Mouse (Mus musculus) layer of hippocampus, adult 2 months (tissue): ENCODE measurements at regions not wholly inside any gene's neighbourhood (a gene's known extent, or its start where the extent isn't known, plus 50 kb on each side); places are given as distances from the start of the nearest gene placed in this dataset.
A peak's percentile ranks its signal among the peaks of the same experiment; 100 is the strongest.

Experiments used
- DNase-seq, 2 experiments: peaks; one replicate each; pipeline ENCODE4 v3.0.0; 2022; ENCODE audit warnings: low spot score in 2 of 2
- H3K27ac ChIP-seq: fragments of 200-600 bp; 2 replicates; pipeline ENCODE4 v1.8.1; 2022
- H3K4me3 ChIP-seq: fragments of 200-600 bp; 2 replicates; pipeline ENCODE4 v1.8.1; 2022; ENCODE audit warnings: mild to moderate bottlenecking
- CTCF ChIP-seq: fragments of 200-600 bp; conservative IDR thresholded peaks from 2 replicates; pipeline ENCODE4 v1.8.1; 2022; ENCODE audit warnings: antibody characterized with exemption, mild to moderate bottlenecking, moderate library complexity

- DNase-seq, result no peak
- TF ChIP-seq CTCF, result no peak
- no peak overlapping the region for H3K4me3 ChIP-seq
- no peak overlapping the region for H3K27ac ChIP-seq
Observed at GRCm38 (mm10) chr9:33423781-33424180, 787.8 kb downstream of the Ets1 start.

- no peak overlapping the region for H3K4me3 ChIP-seq
- no peak for TF ChIP-seq CTCF
- DNase-seq, result no peak
- H3K27ac ChIP-seq, result no peak overlapping the region
Observed at GRCm38 (mm10) chr9:33436459-33436858, 800.4 kb downstream of the Ets1 start.

DNA sequence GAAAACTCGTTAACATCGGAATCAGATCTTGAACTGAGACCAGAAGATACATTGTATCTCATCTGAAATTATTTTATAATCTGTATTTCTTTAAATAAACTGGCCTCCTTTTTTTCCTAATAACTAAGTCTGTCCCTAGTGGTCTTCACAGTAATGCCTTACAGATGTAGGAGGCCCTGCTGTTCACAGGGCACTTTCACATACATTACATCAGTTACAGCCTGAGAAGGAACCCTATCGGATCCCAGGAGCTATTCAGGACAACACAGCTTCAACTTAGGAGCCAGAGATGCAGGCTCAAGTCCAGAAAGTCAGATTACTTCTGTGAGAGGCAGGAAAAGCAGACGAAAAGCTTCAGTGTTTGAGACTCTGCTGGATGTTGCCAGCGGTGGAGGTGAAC is 806.2 kb downstream of the Ets1 start:
- no peak for DNase-seq
- Histone ChIP-seq H3K27ac (no peak overlapping the region), H3K4me3 (no peak overlapping the region)
- TF ChIP-seq CTCF, result no peak

DNA sequence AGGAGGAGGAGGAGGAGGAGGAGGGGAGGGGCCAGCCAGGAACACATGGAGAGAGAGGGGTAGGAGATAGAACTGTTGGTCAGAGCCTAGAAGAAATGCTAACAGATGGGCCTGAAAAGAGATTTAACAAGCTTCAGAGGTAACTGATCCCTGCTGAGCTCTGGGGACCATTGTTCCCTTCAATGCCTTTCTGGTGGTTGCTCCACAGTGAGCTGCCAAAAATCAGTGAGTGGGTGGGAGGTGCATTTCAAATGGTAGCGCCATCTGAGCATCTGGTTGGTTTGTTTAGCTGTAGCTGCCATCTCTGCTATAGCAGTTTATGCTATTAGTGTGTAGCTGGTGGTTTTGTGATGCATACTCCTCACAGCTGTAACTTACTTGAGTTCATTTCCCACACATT is 809.9 kb downstream of the Ets1 start:
- TF ChIP-seq CTCF, result no peak
- Histone ChIP-seq H3K27ac (no peak overlapping the region; the same call in 1 of the 2 replicates), H3K4me3 (no peak overlapping the region)
- peak; percentile 29 to 43 for DNase-seq

- no peak for TF ChIP-seq CTCF
- Histone ChIP-seq H3K27ac (no peak overlapping the region), H3K4me3 (no peak overlapping the region)
- DNase-seq, result no peak
Observed at GRCm38 (mm10) chr9:33475106-33475505, 839.1 kb downstream of the Ets1 start.

DNA sequence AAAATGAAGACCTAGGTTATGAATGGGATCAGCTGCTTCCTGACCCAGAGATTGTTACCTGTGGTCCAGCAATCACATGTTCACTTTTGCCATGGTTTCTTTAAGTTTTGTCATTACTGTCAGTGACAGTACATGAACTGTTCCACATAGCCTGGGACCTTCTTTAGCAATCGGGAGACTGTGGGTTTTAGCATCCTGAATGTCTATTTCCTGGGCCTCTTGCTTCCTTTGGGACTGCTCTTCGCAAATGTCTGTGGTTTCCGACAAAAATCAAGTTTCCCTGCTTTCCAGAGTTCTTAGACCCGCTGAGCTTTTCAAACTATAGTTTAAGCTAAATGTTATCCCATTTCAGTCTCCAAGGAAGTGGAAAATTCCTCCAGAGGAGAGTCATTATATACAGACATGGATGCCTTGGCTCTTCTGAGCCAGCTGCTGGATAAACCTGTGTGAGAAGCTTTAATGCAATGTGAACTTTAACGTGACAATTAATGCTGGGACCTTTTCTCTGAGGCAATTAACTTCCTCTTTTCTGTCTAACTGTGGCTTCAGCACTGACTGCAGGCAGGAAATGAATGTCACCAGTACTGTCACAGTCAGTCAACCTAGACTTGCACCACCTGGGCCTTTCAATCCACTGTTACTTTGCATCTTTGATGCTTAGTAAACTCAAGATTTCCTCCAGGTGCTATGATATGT is 847.0 kb downstream of the Ets1 start:
- no peak overlapping the region for H3K4me3 ChIP-seq
- no peak for TF ChIP-seq CTCF
- no peak overlapping the region for H3K27ac ChIP-seq
- DNase-seq, result no peak

DNA sequence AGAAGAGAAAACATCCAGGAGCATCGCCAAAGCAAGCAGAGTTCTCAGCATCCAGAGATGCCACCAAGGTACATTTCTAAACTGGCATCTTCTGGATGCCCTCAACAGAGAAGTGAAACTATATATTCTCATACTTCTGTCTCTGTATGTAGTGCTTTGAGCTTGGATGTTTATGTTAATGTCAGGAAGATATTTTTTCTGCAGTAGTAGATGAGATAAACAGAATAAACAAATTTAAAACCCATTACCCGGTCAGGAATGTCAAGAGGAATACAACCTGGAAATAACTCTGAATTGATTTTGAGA is 847.5 kb downstream of the Ets1 start:
- Histone ChIP-seq H3K4me3 (no peak overlapping the region), H3K27ac (no peak overlapping the region)
- DNase-seq, result no peak
- TF ChIP-seq CTCF, result no peak

GRCm38 (mm10) chr9:33533101-33533810 is 897.2 kb downstream of the Ets1 start:
- no peak for DNase-seq
- no peak overlapping the region for H3K4me3 ChIP-seq
- H3K27ac ChIP-seq, result no peak overlapping the region
- TF ChIP-seq CTCF, result no peak

DNA sequence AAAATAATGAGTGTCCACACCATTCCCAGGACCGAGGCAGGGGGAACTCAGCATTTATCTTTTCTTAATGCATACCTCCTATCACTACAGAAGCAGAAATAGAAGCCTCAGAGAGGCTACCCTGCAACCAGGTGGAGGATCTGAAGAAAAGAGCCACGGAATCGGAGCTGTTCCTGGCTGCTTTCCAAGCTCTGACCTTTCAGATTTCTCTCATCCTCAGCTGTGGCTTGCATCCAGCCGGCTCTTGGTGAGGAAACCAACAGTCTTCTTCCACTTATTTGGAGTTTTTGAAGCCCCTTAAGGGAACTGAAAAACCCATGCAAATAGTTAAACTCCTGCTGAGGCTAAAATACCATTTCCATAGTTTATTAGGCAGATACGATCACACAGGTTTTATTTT is 907.3 kb downstream of the Ets1 start:
- DNase-seq, result peak; percentile 10 to 13
- no peak for TF ChIP-seq CTCF

DNA sequence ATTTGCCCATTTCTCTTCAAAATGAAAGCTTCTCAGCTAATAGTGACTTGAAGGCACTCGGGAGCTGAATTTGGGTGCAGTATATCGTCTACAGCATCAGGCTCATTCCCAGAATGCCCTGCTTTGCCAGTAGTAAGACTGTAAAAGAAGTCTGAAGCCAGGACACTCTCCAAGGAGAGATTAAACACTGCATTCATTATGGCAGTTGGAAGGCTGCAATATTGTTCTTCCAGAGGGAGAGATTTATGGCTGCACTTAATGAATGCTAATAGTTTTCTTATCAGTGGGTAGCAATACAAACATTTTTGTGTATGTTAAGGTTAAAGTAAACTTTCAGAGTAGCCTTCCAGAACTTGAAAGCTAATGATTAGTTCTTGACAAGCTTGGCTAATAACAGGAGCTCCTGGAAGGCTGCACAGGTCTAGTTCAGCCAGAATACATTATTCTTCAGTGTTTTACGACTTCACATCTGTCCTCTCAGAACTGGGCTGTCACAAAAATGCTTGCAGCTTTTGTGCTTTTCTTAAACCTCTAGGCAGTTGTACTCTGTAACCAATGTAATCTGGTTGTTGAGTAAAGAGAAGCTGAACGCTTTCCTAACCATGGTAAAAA is 910.2 kb downstream of the Ets1 start:
- no peak for TF ChIP-seq CTCF

More for the DNA sequence above, 907.3 kb downstream of the Ets1 start:
- Histone ChIP-seq H3K4me3 (no peak overlapping the region), H3K27ac (no peak overlapping the region)

GRCm38 (mm10) chr9:33549395-33549794 is 913.4 kb downstream of the Ets1 start:
- Histone ChIP-seq H3K4me3 (no peak overlapping the region), H3K27ac (no peak overlapping the region)
- TF ChIP-seq CTCF, result no peak
- no peak for DNase-seq

More for the DNA sequence above, 910.2 kb downstream of the Ets1 start:
- Histone ChIP-seq H3K4me3 (no peak overlapping the region), H3K27ac (no peak overlapping the region)
- no peak for DNase-seq

- TF ChIP-seq CTCF, result no peak
- H3K27ac ChIP-seq, result no peak overlapping the region
- no peak overlapping the region for H3K4me3 ChIP-seq
- no peak for DNase-seq
Observed at GRCm38 (mm10) chr9:33571990-33572389, 913.7 kb upstream of the Kirrel3 start.

DNA sequence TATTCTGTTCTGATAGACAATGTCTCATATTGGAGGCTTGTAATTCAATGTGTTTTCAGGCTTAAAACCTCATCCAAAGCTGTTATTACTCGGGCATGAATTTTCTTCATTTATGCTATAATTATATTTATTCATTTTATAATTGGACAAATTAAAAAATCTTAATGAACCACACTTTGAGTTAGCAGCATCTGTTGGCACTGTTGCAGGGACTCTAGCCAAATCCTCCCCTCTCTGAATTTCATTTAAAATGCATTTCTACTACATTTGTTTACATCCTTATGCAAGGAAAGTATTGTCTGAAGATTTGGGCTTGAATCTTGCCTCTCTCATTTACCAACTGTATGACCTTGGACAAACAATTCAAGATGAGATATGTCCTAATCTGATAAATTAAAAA is 874.2 kb upstream of the Kirrel3 start:
- Histone ChIP-seq H3K4me3 (no peak overlapping the region), H3K27ac (no peak overlapping the region)
- TF ChIP-seq CTCF, result no peak
- peak in 1 of 2 experiments; percentile 1 for DNase-seq

- Histone ChIP-seq H3K27ac (no peak overlapping the region), H3K4me3 (no peak overlapping the region)
- TF ChIP-seq CTCF, result no peak
- DNase-seq, result no peak
Observed at GRCm38 (mm10) chr9:33624378-33624777, 861.3 kb upstream of the Kirrel3 start.
